Mouse (Mus musculus): ENCODE measurements around the gene Tnni3.

Tnni3 gene

DNA sequence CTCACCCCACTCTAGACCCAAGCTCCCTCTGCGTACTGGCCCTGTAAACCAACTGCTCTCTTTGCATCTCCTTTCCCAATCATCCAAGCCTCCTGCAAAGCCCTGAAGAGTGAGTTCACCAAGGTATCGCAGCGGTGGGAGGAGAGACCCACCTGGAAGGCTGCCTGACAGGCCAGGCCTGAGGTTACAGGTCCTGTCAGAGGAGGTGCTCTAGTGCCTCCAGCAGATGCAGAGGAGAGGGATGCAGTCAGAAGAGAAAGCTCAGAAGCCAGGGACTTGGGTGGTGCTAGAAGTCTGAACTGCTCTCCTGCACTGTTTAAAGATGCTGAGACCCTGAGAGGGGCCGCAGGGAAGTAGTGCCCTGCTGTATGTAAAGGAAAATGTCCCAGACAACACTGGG is 25.0 kb downstream of the Tnni3 start:
- no peak for DNase-seq (ENCODE audit: low read depth in 2 of 2, low spot score in 2 of 2)

DNA sequence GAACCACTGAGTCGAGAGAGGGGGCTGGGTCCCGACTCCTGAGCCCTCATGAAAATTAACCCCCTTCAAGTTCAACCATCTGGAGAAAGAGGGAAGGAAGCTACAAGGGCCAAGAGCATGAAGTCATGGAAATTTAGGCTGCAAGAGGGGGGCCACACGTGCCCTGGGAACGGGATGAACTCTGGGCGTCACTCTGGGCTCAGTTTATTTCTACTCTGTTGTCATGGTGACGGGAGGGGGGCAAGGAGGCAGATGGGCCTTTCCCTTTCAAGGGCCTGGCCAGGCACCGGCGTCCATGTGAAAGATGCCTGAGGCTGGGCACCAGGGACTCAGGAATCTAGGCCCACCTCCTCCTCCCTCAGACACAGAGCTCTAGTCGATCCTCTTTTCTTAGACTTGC is 25.8 kb downstream of the Tnni3 start:
- no peak for DNase-seq (ENCODE audit: low read depth in 2 of 2, low spot score in 2 of 2)

DNA sequence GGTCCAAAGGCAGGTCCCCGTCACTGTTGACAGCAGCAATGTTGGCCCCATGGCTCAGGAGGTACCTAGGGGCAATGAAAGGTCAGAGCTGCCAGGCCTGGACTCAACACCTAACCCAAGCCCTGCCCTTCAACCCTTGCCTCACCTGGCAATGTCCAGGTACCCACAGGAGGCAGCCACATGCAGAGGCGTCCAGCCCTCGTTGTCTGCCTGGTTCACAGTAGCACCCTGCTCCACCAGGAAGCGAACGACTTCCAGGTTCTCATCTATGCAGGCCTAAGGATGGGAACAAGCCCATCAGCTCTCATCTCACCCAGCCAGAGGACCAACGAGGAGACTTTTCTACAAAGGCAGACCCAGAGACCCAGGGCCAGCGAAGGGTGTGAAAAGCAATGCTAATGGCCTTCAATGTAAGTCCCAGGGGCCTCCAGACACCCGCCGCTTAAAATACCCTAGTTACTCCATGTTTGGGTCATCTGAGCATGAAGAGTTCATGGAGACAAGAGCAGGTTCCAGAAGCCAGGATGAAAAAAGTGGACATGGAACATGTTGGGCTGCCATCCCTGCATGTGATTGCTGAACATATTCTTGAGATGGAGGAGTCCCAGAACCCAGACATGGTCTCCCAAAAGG is 26.6 kb downstream of the Tnni3 start:
- no peak for DNase-seq (ENCODE audit: low read depth in 2 of 2, low spot score in 2 of 2)

DNA sequence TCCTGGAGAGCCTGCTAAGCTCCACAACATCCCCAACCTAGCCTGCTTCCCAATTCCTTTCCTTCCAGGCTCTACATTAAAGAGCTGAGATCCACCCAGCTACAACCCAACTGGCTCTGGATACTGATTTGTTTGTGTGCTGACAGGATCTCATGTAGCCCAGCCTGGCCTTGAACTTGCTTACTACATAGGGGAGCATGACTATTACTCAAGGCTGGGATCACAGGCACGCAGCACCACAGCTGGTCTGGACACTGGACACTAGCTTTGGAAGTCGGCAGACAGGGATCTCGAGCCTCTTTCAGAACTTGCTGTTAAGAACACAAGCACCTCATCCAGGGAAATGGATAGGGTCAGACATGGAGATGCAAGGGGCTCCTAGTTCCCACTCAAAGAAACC is 27.6 kb downstream of the Tnni3 start:
- DNase-seq (ENCODE audit: low read depth in 2 of 2, low spot score in 2 of 2), result no peak

DNA sequence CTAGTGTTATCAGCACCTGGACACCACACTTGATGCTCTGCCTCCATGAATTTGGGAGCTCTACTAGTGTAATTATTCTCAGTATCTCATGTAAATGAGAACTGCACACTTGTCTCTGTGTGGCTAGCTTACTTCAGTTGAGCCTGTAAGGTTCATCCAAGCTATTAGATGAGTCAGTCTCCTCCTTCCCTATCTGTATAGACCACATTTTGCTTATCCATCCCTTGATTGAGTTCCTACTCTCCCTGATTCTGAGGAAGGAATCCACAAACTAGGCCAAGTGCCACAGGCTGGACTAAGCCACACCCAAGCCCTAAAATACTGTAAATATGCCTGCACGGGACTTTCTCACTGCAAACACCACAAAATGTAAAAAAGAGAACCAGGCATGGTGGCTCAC is 30.0 kb downstream of the Tnni3 start:
- DNase-seq (ENCODE audit: low read depth in 2 of 2, low spot score in 2 of 2), result no peak

DNA sequence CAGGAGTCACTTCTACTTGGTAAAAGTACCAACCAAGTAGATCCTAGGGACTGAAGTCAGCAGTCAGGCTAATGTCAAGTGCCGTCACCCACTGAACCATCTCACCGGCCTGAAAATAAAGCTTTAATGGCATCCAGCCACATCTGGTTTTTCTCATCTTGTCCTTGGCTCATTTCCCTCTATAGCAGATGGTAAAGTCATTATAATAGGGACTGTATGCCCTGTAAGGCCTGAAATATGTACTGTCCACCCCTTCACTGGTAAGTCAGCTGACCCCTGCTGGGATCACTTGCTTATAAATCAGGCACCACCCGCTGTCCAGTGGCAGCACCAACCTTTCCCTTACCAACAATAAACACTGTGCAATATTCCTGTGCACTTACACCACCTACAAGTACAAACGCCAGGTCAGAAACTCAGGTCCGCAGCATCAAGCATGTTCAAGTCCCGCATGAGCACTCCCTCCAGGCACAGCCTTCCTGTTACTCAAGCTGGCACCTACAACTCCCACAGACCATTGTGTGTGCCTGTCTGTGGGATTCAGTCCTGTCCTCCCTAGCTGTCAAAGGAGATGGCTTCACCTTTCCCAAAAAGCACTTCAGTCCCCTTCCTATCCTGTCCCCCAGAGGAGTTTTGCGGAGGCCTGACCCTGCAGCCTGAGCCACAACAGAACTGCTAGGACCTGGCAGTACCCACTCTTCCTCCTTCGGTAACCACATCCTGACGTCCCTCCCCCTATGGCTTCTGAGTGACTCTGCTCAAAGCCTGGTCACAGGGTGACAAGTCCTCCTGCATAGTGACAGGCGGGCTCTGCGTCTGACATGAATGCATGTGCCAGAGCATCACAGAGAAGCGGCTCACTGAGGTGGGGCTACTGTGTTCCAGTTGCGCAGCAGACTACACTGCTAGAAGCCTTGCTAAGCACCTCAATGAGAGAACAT is 31.5 kb downstream of the Tnni3 start:
- peak; percentile 23 to 24 for DNase-seq (ENCODE audit: low read depth in 2 of 2, low spot score in 2 of 2)

DNA sequence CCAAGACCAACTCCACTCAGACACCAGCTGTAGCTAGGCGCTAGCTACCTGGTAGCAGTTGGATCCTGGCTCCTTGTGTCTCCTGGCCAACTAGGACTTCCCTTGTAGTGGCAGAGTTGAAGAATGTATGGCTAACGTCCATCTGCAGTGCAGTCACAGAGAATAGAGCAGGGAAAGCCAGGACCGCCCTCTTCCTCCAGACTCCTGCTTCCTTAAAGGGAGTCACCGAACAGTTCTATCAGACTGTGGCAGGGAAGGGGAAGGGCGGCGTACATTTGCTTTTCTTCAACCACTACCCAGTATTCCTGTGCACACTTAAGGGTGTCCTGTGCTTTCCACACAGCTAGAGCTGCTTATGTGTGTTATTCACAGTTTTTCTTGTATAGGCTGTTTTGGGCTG is 32.7 kb downstream of the Tnni3 start:
- no peak for DNase-seq (ENCODE audit: low read depth in 2 of 2, low spot score in 2 of 2)

DNA sequence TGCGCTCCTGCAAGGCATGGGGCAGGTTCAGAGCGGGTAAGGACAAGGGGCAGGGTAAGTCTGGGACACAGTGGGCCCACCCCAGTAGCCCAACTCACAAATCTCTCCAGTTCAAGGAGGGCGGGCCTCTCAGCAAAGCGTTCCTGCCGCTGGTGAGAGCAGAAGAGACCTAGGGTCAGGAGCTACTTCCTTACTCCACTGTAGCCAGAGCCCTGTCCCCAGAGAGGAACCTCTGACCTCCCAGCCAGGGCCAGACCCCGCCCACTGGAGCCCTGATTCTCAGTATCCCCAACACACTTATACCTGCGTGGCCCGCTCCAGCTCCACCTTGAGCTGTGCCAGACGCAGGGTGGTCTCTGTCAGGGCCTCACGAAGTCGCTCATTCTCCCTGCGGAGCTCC is 41.7 kb downstream of the Tnni3 start:
- no peak for DNase-seq (ENCODE audit: low read depth in 2 of 2, low spot score in 2 of 2)

DNA sequence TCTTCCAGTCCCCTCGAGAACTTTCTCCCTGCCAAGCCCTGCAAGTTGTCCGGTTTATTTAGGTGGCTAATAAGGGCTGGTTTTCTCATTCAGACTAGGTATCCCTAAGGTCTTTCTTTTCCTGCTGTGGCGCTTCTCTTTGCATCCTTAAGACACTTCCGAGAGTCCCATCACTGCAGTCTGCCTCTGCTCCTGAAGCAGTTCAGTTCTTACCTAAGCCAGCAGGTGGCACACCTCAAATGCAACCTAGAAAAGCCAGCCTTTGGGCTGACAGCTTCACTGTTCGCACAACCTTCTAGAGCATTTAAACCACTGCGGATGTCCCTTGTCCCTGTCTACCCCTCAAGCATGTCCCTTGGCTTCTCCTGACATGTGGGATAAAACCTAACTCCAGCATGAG is 44.4 kb downstream of the Tnni3 start:
- peak; percentile 21 to 44 for DNase-seq (ENCODE audit: low read depth in 2 of 2, low spot score in 2 of 2)

DNA sequence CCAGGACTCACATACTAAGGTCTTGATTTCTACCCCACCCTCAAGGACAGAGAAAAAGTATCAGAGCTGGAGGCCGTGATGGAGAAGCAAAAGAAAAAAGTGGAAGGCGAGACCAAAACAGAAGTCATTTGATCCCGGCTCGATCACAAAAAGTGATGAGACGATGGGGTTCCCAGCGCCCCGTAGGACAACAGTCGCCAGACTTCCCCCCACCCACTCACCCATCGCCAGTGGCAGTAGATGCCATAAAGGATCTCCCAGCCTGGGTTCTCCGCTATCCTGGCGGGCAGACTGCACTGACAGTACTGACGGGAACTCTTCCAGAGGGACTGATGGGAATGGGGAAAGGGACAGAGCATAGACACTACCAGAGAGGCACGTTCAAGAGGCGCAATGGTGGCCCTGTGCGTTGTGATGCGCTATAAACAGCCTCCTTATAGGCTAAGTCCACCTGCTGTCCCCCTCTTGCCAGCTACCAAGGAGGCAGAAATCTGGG is 45.2 kb downstream of the Tnni3 start:
- no peak for DNase-seq (ENCODE audit: low read depth in 2 of 2, low spot score in 2 of 2)

DNA sequence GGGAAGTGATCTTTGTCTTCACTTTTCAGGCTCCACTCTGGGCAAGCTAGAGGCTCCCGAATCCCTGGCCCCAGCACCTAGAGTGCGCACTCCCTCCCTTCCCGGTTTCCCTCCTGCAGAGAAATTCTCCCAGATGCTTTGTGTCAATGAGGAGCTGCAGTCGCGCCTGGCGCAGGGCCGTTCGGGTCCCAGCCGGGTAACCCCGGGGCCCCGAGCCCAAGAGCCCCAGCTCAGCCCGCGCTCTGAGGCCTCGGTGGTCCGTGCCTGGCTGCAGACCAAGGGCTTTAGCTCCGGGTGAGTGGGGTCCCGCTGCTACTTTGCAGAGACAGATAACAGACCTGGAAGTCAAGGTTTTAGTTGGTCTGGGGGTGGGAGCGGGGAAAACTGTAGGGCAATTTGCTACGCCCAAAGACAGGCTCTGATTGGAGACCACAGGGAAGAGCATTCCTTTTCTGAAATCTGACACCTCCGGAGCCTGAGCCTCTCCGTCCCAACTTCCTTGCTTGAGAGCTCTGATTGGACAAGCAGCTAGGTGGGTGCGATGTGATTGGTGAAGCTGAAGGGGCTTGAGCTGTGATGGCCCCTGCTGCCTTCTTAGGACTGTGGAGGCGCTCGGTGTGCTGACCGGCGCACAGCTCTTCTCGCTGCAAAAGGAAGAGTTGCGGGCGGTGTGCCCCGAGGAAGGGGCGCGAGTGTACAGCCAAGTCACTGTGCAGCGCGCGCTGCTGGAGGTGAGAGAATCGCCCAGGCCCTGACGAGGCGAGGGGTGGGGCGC is 45.8 kb downstream of the Tnni3 start:
- DNase-seq (ENCODE audit: low read depth in 2 of 2, low spot score in 2 of 2), result no peak

DNA sequence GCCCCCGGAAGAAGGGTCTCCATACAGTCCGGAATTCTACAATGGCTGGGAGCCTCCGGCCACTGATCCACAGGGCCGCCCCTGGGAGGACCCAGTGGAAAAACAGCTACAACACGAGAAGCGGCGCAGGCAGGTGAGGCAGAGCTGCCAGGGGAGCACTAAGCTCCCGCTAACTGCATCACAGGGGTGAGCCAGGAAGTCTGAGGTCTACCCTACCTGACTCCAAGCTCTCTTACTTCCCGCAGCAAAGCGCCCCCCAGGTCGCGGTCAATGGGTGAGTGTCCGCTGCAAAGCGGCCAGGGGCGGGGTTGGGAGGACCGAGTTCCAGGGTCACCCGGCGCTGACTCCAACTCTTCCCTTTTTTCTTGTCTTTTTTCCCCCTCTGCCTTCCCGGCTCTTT is 50.1 kb downstream of the Tnni3 start:
- DNase-seq (ENCODE audit: low read depth in 2 of 2, low spot score in 2 of 2), result no peak

DNA sequence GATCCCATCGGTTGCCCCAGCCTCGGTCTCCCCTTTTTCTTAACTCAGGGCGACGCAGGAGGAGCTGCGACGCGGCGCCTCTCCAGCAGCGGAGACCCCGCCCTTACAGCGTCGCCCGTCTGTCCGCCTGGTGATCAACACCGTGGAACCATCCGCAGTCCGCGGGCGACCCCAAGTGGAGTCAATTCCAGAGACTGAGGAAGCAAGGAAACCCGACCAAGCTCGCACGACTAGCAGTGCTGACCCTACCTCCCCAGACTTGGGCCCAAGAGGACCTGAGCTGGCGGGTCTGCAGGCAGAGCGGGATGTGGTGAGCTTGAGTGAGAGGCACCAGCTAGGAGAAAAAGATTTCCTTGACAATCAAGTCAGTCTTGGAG is 52.9 kb downstream of the Tnni3 start:
- DNase-seq (ENCODE audit: low read depth in 2 of 2, low spot score in 2 of 2), result no peak

DNA sequence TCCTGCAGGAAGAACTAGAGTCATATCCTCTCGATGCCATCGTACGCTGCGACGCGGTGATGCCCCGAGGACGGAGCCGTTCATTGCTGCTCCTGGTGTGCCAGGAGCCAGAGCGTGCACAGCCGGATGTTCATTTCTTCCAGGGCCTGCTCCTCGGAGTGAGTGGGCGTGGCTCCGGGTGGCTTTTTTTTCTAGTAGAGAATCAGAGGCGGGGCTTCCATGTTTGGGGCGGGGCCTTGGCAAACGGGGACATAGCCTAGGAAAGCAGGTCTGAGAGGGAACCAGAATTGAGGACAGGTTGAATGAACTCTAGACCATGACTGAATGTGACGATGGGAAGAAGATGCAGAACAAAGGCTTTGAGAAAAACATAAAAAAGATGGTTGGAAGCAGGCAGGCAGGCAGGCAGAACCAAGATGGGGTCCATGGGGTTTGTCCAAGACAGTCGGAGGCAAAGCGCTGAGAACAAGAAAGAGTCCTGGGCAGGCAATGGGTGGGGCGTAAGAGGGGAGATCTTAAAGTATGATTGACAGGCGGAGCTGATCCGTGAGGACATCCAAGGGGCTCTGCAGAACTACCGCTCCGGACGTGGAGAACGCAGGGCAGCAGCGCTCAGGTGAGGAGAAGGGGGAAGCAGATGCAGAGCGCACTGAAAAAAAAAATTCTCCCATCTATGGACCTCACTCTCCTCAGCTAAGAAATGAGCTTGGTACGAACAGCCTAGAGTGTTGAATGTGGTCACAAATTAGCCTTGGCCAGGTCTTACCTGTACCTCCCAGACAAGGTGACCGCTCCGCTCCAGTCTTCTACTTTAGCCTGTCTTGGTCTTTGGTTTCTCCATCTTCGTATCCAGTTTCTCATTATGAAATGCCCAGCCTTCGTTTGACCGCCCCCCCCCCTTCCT is 53.5 kb downstream of the Tnni3 start:
- DNase-seq (ENCODE audit: low read depth in 2 of 2, low spot score in 2 of 2), result no peak
